Mouse (Mus musculus) testis, adult 2 months (tissue): ENCODE data around the gene Ntn1. TPM values are rescaled to one million over a fixed set of nuclear protein-coding genes. Genes with fewer than 3 reads are reported as not detected.

Experiments used
- H3K27ac ChIP-seq: fragments of 200-500 bp; 2 replicates; pipeline ENCODE4 v1.5.1; 2012; ENCODE audit warnings: low read depth, low read length; ENCODE audit not compliant: control insufficient read depth, insufficient read depth
- H3K27me3 ChIP-seq: fragments of 200-500 bp; 2 replicates; pipeline ENCODE4 v1.6.1; 2012; ENCODE audit warnings: mild to moderate bottlenecking, low read length, moderate library complexity; ENCODE audit not compliant: control insufficient read depth, insufficient read depth
- H3K36me3 ChIP-seq: fragments of 200-500 bp; 2 replicates; pipeline ENCODE4 v1.6.1; 2012; ENCODE audit warnings: mild to moderate bottlenecking, low read length; ENCODE audit not compliant: control insufficient read depth, insufficient read depth
- H3K4me1 ChIP-seq: fragments of 200-500 bp; 2 replicates; pipeline ENCODE4 v1.6.1; 2012; ENCODE audit warnings: low read length; ENCODE audit not compliant: control insufficient read depth, insufficient read depth
- H3K4me3 ChIP-seq: fragments of 200-500 bp; 2 replicates; pipeline ENCODE4 v1.5.1; 2012; ENCODE audit warnings: low read depth, mild to moderate bottlenecking, low read length, moderate library complexity, mixed read lengths; ENCODE audit not compliant: control insufficient read depth
- CTCF ChIP-seq: fragments of 200-500 bp; IDR thresholded peaks from 2 replicates; pipeline ENCODE4 v1.5.1; 2012; ENCODE audit warnings: low read depth, mild to moderate bottlenecking, inconsistent platforms, low read length, moderate library complexity; ENCODE audit not compliant: control insufficient read depth, insufficient read depth, insufficient replicate concordance
- POLR2A ChIP-seq: fragments of 200-500 bp; IDR thresholded peaks from 2 replicates; pipeline ENCODE4 v1.6.1; 2012; ENCODE audit warnings: low read depth, mild to moderate bottlenecking, inconsistent platforms, low read length, moderate library complexity; ENCODE audit not compliant: control insufficient read depth
- polyA plus RNA-seq: library from polyadenylated mRNA; depleted of rRNA; stranded (reverse); fragments of >200 nt; gene quantifications from 2 replicates; pipeline ENCODE4 v1.2.3, GENCODE M21; 2012; rRNA removed

Ntn1 gene
- polyA plus RNA-seq, result 1.6 and 2.4 TPM in 2 replicates

DNA sequence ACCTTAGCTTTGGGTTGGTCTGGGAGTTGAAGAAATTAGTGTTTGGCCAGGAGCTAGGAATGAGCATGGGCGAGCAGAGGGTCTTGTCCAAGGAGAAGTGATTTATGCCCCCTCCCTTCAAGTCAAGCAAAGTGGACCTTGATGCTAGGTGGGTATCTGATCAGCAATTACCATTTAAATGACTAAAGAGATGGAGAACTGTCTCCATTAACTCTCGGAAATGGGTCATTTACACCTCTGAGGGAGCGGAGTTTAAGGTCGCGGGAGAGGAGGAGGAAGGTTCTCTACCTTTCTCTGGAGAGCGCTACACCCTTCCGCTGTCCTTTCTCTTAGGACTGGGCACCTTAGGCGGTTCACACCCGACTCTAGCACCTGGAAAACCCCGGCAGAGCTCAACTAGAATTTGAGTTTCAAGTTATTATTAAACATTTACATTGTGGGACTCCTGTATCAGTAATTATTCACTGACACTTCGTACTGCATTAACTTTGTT, at the start of gene Ntn1:
TSS of gene Ntn1 (minus strand) at position 97 of the 493 bp plus-strand sequence.
- H3K4me1 ChIP-seq, result peaks cover 2% of the 10 kb centered on the region
- H3K27ac ChIP-seq, result no peak within 1 kb of the TSS
- no peaks in the 10 kb centered on the region for H3K36me3 ChIP-seq
- no peak for TF ChIP-seq CTCF
- no peak for TF ChIP-seq POLR2A
- H3K27me3 ChIP-seq, result no peaks in the 10 kb centered on the region; the same call in none of the 2 replicates
- H3K4me3 ChIP-seq, result peak within 1 kb of the TSS; percentile 42

DNA sequence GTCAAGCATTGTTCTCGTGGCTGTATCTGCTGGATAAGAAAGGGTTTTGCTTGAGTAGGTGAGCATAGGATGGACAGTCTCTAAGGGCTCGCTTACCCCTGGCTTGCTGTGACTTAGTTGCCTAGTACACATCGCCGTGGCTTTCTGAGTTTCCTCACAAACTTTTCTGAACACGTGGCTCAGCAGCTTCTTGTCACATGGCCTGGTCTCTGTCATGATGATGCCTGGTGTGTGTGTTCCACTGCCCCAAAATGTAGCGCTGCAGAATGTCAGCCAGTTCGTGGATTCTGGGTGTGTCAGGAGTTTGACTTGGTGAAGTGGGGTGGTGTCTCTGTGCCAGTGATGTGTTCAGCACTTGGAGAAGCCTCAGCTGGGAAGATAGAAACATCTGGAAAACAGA, 47.7 kb upstream of the Ntn1 start:
- H3K36me3 ChIP-seq, result no peaks in the 10 kb centered on the region
- TF ChIP-seq CTCF (no peak), POLR2A (no peak)
- no peaks in the 10 kb centered on the region for H3K4me1 ChIP-seq
- H3K27me3 ChIP-seq, result no peaks in the 10 kb centered on the region
- H3K27ac ChIP-seq, result no peak overlapping the region
- no peak overlapping the region for H3K4me3 ChIP-seq

DNA sequence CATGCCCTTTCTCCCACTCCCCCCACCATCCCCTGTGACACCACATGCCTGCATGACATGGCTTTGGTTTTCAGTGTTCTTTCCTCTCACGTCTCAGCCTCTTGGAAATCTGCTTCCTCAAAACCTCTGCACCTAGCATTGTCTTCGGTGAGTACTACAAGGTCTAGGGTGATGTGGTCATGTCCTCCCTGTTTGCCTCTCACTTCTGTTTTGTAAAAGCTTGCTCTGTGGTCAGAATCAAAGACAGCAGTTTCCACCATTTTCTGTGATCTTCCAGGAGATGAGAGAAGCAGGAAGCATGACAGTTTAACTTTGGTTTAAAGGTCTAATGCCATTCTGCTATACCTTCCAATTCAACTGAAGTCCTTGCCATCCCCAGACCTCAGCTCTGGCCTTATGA, 46.6 kb upstream of the Ntn1 start:
- no peaks in the 10 kb centered on the region for H3K4me1 ChIP-seq
- TF ChIP-seq CTCF, result no peak
- TF ChIP-seq POLR2A, result no peak
- H3K27ac ChIP-seq, result no peak overlapping the region
- H3K27me3 ChIP-seq, result no peaks in the 10 kb centered on the region
- H3K4me3 ChIP-seq, result no peak overlapping the region
- no peaks in the 10 kb centered on the region for H3K36me3 ChIP-seq

DNA sequence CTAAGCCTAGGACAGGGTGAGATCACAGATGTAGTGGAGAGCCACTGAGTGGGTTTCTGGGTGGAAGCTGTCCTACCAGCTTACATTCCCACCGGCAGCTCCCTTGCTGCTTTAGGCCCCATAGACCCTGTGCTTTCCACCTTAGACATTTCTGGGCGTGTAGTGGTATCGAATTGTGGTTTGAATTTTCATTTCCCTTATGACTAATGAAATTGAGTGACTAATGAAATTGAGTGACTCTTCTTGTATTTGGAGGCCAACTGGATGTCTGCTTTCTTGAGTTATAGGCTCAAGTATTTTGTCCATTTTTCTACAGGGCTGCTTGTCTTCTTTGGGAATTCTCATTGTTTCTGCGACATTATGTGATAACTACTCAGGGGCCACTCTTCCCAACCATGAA, 45.9 kb upstream of the Ntn1 start:
- no peak for TF ChIP-seq CTCF
- no peaks in the 10 kb centered on the region for H3K36me3 ChIP-seq

DNA sequence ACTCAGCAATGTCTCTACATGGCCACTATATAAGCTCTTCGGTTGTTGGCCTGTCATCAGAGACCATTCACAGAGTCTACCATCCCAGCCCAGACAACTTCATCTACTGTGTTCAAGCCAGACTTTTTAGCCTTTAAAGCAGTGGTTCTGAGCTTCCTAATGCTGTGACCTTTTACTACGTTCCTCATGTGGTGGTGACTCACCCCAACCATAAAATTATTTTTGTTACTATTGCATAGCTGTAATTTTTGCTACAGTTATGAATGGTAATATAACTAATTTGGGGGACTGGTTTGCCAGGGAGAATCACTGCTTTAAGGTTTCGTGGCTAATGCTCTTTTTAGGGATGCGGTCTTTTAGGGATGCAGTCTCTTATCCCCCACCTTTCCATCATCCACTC, 45.3 kb upstream of the Ntn1 start:
- Histone ChIP-seq H3K4me3 (no peak overlapping the region), H3K4me1 (no peaks in the 10 kb centered on the region), H3K36me3 (no peaks in the 10 kb centered on the region), H3K27me3 (no peaks in the 10 kb centered on the region), H3K27ac (no peak overlapping the region)
- TF ChIP-seq POLR2A (no peak), CTCF (no peak)

More for the DNA sequence above, 45.9 kb upstream of the Ntn1 start:
- Histone ChIP-seq H3K4me1 (no peaks in the 10 kb centered on the region), H3K27ac (no peak overlapping the region), H3K4me3 (no peak overlapping the region), H3K27me3 (no peaks in the 10 kb centered on the region)

DNA sequence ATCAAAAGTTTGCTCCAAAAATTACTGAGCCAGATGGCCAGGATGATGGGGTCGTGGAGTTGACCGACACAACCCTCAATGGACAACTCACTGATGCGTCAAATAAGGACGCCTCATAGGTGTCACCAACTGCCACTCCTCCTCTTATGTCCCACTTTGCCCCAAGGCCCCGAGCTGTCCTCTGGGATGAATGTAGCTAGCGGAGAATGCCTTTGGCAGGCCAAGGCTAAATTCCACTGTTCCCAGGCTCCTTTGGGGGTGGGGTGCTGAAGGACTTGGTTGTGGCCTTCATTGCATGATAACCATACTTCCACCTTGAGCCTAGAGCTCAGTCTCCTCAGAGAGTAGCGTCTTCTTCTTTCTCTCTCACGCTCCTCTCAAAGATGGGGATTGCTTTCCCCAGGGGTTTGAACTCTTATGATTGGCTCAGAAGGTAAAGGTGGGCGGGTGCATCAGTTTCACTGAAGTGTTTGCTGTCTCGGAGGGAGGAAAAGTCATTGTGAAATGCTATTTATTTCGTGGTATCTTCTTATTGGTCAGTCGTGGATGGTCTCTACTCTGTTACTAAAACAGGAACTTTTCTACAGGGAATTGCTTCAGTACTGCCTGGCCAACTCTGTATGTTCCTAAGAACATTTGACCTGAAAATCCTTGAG, 42.5 kb upstream of the Ntn1 start:
- no peak overlapping the region for H3K4me3 ChIP-seq
- no peak overlapping the region for H3K27ac ChIP-seq
- TF ChIP-seq POLR2A, result no peak
- TF ChIP-seq CTCF, result no peak
- H3K4me1 ChIP-seq, result peaks cover 4% of the 10 kb centered on the region; the same call in 1 of the 2 replicates
- no peaks in the 10 kb centered on the region for H3K36me3 ChIP-seq
- no peaks in the 10 kb centered on the region for H3K27me3 ChIP-seq

DNA sequence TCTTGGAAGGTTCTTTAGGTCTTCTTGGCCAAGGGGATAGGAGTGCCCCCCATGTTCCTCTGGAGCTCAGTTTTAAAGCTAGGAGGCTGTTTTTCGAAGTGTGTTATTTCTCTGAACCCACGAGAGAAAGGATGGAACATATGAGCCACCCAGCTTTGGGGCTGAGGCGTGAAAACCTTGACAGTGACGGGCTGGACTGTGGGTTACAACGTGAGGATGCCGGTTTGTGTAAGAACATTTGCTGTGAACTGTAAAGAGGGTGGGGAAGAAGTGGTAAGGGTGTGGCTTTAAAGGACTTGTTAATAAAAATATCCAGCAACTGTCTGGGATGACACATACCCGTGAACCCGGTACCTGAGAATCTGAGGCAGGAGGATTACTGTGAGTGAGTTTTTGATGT, 41.7 kb upstream of the Ntn1 start:
- no peak for TF ChIP-seq POLR2A
- no peak for TF ChIP-seq CTCF

More for the DNA sequence above, 41.7 kb upstream of the Ntn1 start:
- Histone ChIP-seq H3K4me3 (no peak overlapping the region), H3K36me3 (no peaks in the 10 kb centered on the region), H3K4me1 (peaks cover 4% of the 10 kb centered on the region; the same call in 1 of the 2 replicates), H3K27me3 (no peaks in the 10 kb centered on the region), H3K27ac (no peak overlapping the region)
